In the genomic region with DNA sequence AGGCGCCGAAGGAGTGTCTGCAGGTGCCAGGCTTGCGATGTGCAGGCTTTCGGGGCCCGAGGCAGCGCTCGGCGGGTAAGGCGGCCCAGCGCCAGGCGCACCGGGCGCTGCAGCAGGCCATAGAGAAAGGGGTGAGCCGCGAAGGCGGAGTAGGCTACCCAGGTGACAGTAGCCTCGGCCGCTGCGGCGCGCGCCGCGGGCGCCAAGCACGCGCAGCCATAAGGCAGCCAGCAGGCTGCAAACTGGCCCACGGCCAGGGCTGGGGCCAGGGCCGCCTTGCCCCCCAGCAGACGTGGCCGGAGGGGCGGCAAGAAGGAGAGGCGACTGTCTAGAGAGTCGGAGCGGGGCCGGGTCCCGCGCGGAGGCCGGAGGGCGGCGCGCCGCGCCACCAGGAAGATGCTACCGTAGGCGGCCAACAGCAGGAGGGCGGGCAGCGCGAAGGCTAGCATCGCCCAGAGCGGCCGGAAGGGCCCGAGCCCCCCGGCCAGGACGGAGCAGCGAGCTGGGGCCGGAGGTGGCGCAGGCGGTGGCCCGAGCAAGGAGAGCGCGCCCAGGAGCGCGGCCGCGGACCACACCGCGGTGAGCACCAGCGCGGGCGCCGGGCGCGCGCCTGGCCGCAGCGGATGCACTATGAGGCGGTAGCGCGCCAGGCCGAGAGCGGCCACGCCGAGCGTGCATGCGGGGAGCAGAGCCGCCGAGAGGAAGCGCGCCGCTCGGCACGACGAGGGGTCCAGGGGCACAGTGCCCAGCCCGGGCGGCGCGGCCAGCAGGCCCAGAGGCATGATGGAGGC, we compare ENCODE assay signal across 8 mouse cellular contexts. TPM values are rescaled to one million over a fixed set of nuclear protein-coding genes. Genes with fewer than 3 reads are reported as not detected.
DNase-seq lines count a peak whose midpoint lies in the region; ATAC-seq lines count a peak whose summit lies in the region.

No protein-coding gene starts in this region.

- under 1% methylated on average over 98 of the region's 99 CpGs for WGBS in forebrain, embryonic 14.5 days
- 2% methylated on average over 74 of the region's 99 CpGs for WGBS in hindbrain, embryonic 16.5 days
- 2% methylated on average over 95 of the region's 99 CpGs for WGBS in midbrain, embryonic 12.5 days
- 3% methylated on average over 94 of the region's 99 CpGs for WGBS in stomach, embryonic 15.5 days

- H3K4me3 ChIP-seq in forebrain, embryonic 14.5 days (ENCODE audit: low read depth, low read length), result peak overlapping the region; percentile 43
- H3K4me3 ChIP-seq in hindbrain, embryonic 16.5 days (ENCODE audit: low read length), result peak overlapping the region; percentile 57
- peak overlapping the region; percentile 46 for H3K4me3 ChIP-seq in midbrain, embryonic 12.5 days
- H3K4me3 ChIP-seq in stomach, embryonic 15.5 days (replicated peaks), result peak overlapping the region; percentile 61

- H3K9ac ChIP-seq in forebrain, embryonic 14.5 days (ENCODE audit: low read length), result peak overlapping the region; percentile 86
- H3K9ac ChIP-seq in hindbrain, embryonic 16.5 days (ENCODE audit: low read depth, low read length), result peak overlapping the region; percentile 83
- H3K9ac ChIP-seq in midbrain, embryonic 12.5 days (replicated peaks), result peak overlapping the region; percentile 68
- H3K9ac ChIP-seq in stomach, embryonic 15.5 days, result peak overlapping the region; percentile 52

- peak overlapping the region; percentile 96 for H3K4me2 ChIP-seq in forebrain, embryonic 14.5 days (ENCODE audit: low read length)
- peak overlapping the region; percentile 97 for H3K4me2 ChIP-seq in hindbrain, embryonic 16.5 days (ENCODE audit: low read length)
- peak overlapping the region; percentile 86 for H3K4me2 ChIP-seq in midbrain, embryonic 12.5 days (replicated peaks)
- H3K4me2 ChIP-seq in stomach, embryonic 15.5 days, result peak overlapping the region; percentile 99

- peak overlapping the region; percentile 76 for H3K27ac ChIP-seq in forebrain, embryonic 14.5 days (ENCODE audit: low read depth, low read length)
- H3K27ac ChIP-seq in hindbrain, embryonic 16.5 days (ENCODE audit: low read depth, low read length), result peak overlapping the region; percentile 93
- peak overlapping the region; percentile 79 for H3K27ac ChIP-seq in midbrain, embryonic 12.5 days (replicated peaks)
- no peak overlapping the region for H3K27ac ChIP-seq in stomach, embryonic 15.5 days

- H3K27me3 ChIP-seq in forebrain, embryonic 14.5 days (replicated peaks; ENCODE audit: control insufficient read depth, insufficient read depth, low read length), result no peaks in the 10 kb centered on the region
- H3K27me3 ChIP-seq in hindbrain, embryonic 16.5 days (replicated peaks; ENCODE audit: control insufficient read depth, insufficient read depth, low read length), result no peaks in the 10 kb centered on the region
- H3K27me3 ChIP-seq in midbrain, embryonic 12.5 days, result peaks cover 29% of the 10 kb centered on the region
- H3K27me3 ChIP-seq in stomach, embryonic 15.5 days (replicated peaks), result peaks cover 11% of the 10 kb centered on the region; the same call in 1 of the 2 replicates

- peaks cover 45% of the 10 kb centered on the region for H3K36me3 ChIP-seq in forebrain, embryonic 14.5 days (ENCODE audit: control insufficient read depth, insufficient read depth, low read length)
- peaks cover 23% of the 10 kb centered on the region for H3K36me3 ChIP-seq in hindbrain, embryonic 16.5 days (ENCODE audit: control insufficient read depth, insufficient read depth, low read length)
- H3K36me3 ChIP-seq in midbrain, embryonic 12.5 days, result peaks cover 49% of the 10 kb centered on the region
- H3K36me3 ChIP-seq in stomach, embryonic 15.5 days, result peaks cover 9% of the 10 kb centered on the region

- H3K4me1 ChIP-seq in forebrain, embryonic 14.5 days (ENCODE audit: control insufficient read depth, insufficient read depth, low read length), result peaks cover 12% of the 10 kb centered on the region
- H3K4me1 ChIP-seq in hindbrain, embryonic 16.5 days (ENCODE audit: control insufficient read depth, insufficient read depth, low read depth, low read length), result peaks cover 18% of the 10 kb centered on the region
- H3K4me1 ChIP-seq in midbrain, embryonic 12.5 days, result peaks cover 29% of the 10 kb centered on the region
- H3K4me1 ChIP-seq in stomach, embryonic 15.5 days, result peaks cover 9% of the 10 kb centered on the region

- ATAC-seq in forebrain, embryonic 14.5 days, result peak; percentile 77
- ATAC-seq in hindbrain, embryonic 16.5 days, result peak; percentile 84
- ATAC-seq in midbrain, embryonic 12.5 days (ENCODE audit: low FRiP score, low read depth), result peak; percentile 75
- ATAC-seq in stomach, embryonic 15.5 days (ENCODE audit: insufficient read depth, low FRiP score, low read depth), result peak; percentile 67

- intact Hi-C loops in left cerebral cortex, postnatal 4 days (cut with DNase I), result no loop called here

- H3K9me3 ChIP-seq in forebrain, embryonic 14.5 days (replicated peaks; ENCODE audit: control insufficient read depth, low read length), result no peaks in the 10 kb centered on the region
- no peaks in the 10 kb centered on the region for H3K9me3 ChIP-seq in hindbrain, embryonic 16.5 days (ENCODE audit: control insufficient read depth, low read length)
- H3K9me3 ChIP-seq in midbrain, embryonic 12.5 days, result no peaks in the 10 kb centered on the region
- no peaks in the 10 kb centered on the region for H3K9me3 ChIP-seq in stomach, embryonic 15.5 days

- DNase-seq in kidney, adult 18-20 months, result peak; percentile 67
- no peak for DNase-seq in kidney, adult 8-10 months
- DNase-seq in cerebellum, adult 11 months, result peak; percentile 90
- peak; percentile 84 for DNase-seq in forebrain, embryonic 14.5 days (ENCODE audit: low spot score)
- DNase-seq in left cerebral cortex, postnatal 4 days, result peak; percentile 90

RNA-seq across cellular contexts. Expression of a gene that starts 0.8 kb away (rescaled TPM):
- polyA plus RNA-seq in forebrain, embryonic 14.5 days (2014; fragmentation: Nextera tagmentation; extraction: Ambion mirVana), result 0.56 and 0.89 TPM in 2 replicates
- 1.3 and 1.4 TPM in 2 replicates for polyA plus RNA-seq in hindbrain, embryonic 16.5 days (2015; fragmentation: Nextera tagmentation; extraction: Ambion mirVana)
- total RNA-seq in left cerebral cortex, postnatal 4 days (2021), result 1 to 10 TPM in 1 of 2 experiments, under 1 TPM in 1; 0.94 to 1.3 TPM
- 0.71 and 0.79 TPM in 2 replicates for polyA plus RNA-seq in midbrain, embryonic 12.5 days (2016; fragmentation: Nextera tagmentation; extraction: Ambion mirVana)
- polyA plus RNA-seq in stomach, embryonic 15.5 days (2015; fragmentation: Nextera tagmentation; extraction: Ambion mirVana), result 0.19 and 0.42 TPM in 2 replicates

RNA-seq across cellular contexts. Expression of a gene that starts 10.8 kb away (rescaled TPM):
- 45.6 and 48.9 TPM in 2 replicates for polyA plus RNA-seq in forebrain, embryonic 14.5 days (2014; fragmentation: Nextera tagmentation; extraction: Ambion mirVana)
- 43.1 and 43.9 TPM in 2 replicates for polyA plus RNA-seq in hindbrain, embryonic 16.5 days (2015; fragmentation: Nextera tagmentation; extraction: Ambion mirVana)
- 10 to 100 TPM; 46.9 to 55.2 TPM for total RNA-seq in left cerebral cortex, postnatal 4 days (2021)
- polyA plus RNA-seq in midbrain, embryonic 12.5 days (2016; fragmentation: Nextera tagmentation; extraction: Ambion mirVana), result 47.1 and 51.4 TPM in 2 replicates
- polyA plus RNA-seq in stomach, embryonic 15.5 days (2015; fragmentation: Nextera tagmentation; extraction: Ambion mirVana), result 44.3 and 46.5 TPM in 2 replicates

RNA-seq across cellular contexts. Expression of a gene that starts 11.8 kb away (rescaled TPM):
- polyA plus RNA-seq in forebrain, embryonic 14.5 days (2014; fragmentation: Nextera tagmentation; extraction: Ambion mirVana), result 0.63 and 0.72 TPM in 2 replicates
- polyA plus RNA-seq in hindbrain, embryonic 16.5 days (2015; fragmentation: Nextera tagmentation; extraction: Ambion mirVana), result 1.3 TPM in 2 replicates
- total RNA-seq in left cerebral cortex, postnatal 4 days (2021), result 1 to 10 TPM; 2.8 to 3.3 TPM
- polyA plus RNA-seq in midbrain, embryonic 12.5 days (2016; fragmentation: Nextera tagmentation; extraction: Ambion mirVana), result 1.0 and 1.8 TPM in 2 replicates
- polyA plus RNA-seq in stomach, embryonic 15.5 days (2015; fragmentation: Nextera tagmentation; extraction: Ambion mirVana), result 2.9 and 3.7 TPM in 2 replicates

RNA-seq across cellular contexts. Expression of a gene that starts 11.9 kb away (rescaled TPM):
- 199 and 226 TPM in 2 replicates for polyA plus RNA-seq in forebrain, embryonic 14.5 days (2014; fragmentation: Nextera tagmentation; extraction: Ambion mirVana)
- polyA plus RNA-seq in hindbrain, embryonic 16.5 days (2015; fragmentation: Nextera tagmentation; extraction: Ambion mirVana), result 228 and 235 TPM in 2 replicates
- 100 to 1,000 TPM; 409 to 418 TPM for total RNA-seq in left cerebral cortex, postnatal 4 days (2021)
- 343 and 348 TPM in 2 replicates for polyA plus RNA-seq in midbrain, embryonic 12.5 days (2016; fragmentation: Nextera tagmentation; extraction: Ambion mirVana)
- polyA plus RNA-seq in stomach, embryonic 15.5 days (2015; fragmentation: Nextera tagmentation; extraction: Ambion mirVana), result 51.8 and 58.9 TPM in 2 replicates

RNA-seq across cellular contexts. Expression of a gene that starts 17.5 kb away (rescaled TPM):
- polyA plus RNA-seq in forebrain, embryonic 14.5 days (2014; fragmentation: Nextera tagmentation; extraction: Ambion mirVana), result 51.9 and 60.2 TPM in 2 replicates
- 83.8 and 87.8 TPM in 2 replicates for polyA plus RNA-seq in hindbrain, embryonic 16.5 days (2015; fragmentation: Nextera tagmentation; extraction: Ambion mirVana)
- total RNA-seq in left cerebral cortex, postnatal 4 days (2021), result 10 to 100 TPM; 70.1 to 71.4 TPM
- 34.1 and 36.5 TPM in 2 replicates for polyA plus RNA-seq in midbrain, embryonic 12.5 days (2016; fragmentation: Nextera tagmentation; extraction: Ambion mirVana)
- 48.6 and 48.7 TPM in 2 replicates for polyA plus RNA-seq in stomach, embryonic 15.5 days (2015; fragmentation: Nextera tagmentation; extraction: Ambion mirVana)

Comparison
In these comparisons a context has a peak if more than half of its experiments do, and no peak if none do; other contexts are left out.
1. DNase-seq: peak in kidney, adult 18-20 months (single experiment), cerebellum, adult 11 months (single experiment), forebrain, embryonic 14.5 days (single experiment) and left cerebral cortex, postnatal 4 days (single experiment); none in kidney, adult 8-10 months (0 of 2).
2. Peak in every context shown above with its lines, with median percentiles within 50 percentile points of each other: ATAC-seq, H3K4me2 ChIP-seq, H3K4me3 ChIP-seq and H3K9ac ChIP-seq.